Mouse (Mus musculus) R1 (cell line): ENCODE data around the gene Mybbp1a.
"Not testable (repeated sequence)": the region's sequence is repeated elsewhere in the genome, so short reads cannot be mapped to it uniquely, and the experiment has no call there.

ENCODE experiments used
- DNase-seq: peaks from one replicate; pipeline ENCODE4 v3.0.0-alpha.2; 2018; ENCODE audit warnings: low read depth, low spot score

Gene Mybbp1a

DNA sequence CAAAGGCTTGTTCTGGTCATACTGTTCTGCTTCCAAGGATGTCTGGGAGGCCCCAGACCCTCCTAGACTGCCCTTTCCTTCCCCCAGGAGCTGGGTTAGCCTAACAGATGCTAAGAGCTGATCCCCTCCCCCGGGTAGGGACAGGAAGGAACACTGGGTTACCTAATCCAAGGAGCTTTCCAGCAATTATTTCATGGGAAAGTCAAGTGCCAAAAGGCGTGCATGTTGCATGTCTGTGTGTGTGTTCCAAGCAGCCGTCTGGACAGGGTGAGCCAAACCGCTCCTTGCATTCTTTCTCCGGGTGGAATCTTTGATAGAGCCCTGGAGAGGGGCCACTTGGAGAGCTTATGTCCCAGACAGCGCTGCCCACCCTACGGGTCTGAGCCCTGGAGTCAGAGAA is 28.1 kb upstream of the Mybbp1a start:
- DNase-seq = no peak

DNA sequence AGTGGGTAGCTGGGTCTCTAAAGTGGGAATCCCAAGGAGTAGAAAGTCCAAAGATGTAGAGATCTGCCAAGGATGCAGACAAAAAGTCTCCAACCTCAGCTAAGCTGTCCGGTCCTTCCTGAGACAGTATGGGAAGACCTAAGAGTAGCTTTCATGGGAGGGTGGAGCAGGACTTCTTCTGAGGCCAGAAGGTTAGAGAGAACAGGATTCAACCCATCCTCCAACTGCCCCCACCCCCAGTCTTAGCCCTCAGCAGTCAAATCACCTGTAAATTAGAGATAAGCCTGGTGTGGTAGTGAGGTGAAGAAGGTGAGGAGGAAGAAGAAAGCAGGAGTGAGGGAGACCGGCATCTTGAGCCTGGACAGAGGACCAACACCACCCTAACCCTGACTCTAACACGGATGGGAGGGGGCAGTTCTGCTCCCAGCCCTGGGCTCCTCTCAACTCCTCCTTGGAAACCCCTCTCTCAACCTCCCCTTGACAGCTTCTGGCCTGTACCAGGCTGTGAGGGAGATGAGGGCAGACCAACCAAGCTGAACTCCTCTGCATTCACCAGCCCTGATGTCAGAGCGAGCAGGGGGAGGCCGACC is 27.5 kb upstream of the Mybbp1a start:
- DNase-seq = no peak

DNA sequence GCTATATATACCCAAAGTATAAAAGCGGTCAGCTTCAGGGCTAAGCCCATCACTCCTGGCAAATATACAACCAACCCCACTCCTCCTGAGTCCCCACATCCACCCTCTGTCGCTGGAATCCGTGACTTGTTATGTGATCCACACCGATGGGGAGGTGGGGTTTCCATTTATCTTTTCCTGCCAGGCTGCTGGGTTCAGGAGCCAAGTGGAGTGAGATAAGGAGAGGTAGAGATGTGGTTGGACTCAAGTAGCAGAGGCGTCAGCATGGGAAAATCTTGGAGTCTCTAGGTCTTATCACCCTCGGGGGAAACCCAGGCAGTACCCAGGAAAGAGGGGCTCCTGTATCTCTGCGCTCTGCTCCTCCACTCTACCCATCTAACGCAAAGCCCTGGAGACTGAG is 26.0 kb upstream of the Mybbp1a start:
- no peak for DNase-seq

DNA sequence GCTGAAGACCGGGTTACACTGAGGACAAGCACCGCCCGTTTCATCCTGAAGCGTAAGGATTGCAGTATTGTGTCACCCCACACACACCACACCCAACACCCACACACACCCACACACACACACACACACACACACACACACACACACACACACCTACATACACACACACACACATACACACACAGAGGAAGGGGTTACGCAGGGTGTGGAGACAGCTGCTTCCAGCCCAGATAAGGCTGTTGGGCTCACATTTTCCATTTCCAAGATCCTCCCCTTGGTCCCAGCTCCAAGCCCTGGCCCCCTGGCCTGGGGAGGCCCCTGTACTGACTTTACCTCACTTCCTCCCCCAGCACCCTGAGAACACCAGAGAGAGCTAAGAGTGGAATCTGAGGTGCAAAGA is 24.5 kb upstream of the Mybbp1a start:
- DNase-seq = no peak

DNA sequence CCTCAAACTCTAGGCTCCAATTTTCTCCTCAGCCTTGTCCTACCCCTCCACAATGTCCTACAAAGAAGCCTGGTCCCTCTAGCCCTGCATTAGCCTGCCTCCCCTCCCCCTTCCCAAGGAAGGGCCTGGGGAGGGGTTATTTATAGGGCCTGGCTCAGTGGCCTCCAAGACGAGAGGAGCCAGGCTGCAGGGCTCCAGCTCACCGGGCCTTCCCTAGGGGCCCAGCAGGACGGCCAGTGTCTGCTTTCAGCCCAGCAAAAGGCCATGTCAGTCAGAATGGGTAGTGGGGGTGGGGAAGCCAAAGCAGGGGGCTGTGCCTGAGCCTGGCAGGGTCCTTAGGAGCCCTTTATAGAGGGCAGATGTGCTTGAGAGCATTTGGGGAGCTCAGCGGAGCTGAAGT is 23.8 kb upstream of the Mybbp1a start:
- no peak for DNase-seq

DNA sequence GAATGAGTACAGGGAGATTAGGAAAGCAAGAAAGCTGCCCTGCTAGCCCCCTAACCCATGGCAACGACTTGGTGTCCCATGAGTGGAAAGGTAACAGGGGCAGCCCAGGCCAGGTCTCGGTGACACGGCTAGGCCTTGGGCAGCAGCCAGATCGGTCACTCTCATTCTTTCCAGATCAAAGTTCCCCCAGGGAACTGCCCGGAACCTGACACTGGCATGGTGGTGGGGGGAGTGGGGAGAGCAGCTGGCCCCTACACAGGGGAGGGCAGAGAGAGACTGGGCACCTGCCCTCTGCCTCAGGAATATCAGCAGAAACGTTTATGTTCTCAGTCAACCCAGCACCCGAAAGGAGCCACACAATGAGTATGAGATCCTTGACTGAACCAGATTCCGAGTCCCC is 22.9 kb upstream of the Mybbp1a start:
- DNase-seq = no peak

DNA sequence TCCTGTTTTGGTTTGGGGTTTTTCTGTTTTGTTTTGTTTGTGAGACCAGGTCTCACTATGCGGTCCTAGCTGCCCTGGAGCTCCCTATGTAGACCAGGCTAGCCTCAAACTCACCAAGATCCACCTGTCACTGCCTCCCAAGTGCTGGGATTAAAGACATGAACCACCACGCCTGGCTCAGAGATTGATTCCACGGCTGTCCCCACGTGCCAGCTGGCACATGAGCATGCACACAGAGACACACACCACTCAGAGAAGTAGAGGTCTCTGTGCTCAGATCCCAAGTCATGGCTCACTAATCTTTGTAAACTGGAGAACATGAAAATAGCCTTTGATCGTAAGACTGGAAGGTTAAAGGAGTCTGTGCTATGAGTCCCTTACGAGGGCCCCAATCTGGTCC is 22.1 kb upstream of the Mybbp1a start:
- no peak for DNase-seq

DNA sequence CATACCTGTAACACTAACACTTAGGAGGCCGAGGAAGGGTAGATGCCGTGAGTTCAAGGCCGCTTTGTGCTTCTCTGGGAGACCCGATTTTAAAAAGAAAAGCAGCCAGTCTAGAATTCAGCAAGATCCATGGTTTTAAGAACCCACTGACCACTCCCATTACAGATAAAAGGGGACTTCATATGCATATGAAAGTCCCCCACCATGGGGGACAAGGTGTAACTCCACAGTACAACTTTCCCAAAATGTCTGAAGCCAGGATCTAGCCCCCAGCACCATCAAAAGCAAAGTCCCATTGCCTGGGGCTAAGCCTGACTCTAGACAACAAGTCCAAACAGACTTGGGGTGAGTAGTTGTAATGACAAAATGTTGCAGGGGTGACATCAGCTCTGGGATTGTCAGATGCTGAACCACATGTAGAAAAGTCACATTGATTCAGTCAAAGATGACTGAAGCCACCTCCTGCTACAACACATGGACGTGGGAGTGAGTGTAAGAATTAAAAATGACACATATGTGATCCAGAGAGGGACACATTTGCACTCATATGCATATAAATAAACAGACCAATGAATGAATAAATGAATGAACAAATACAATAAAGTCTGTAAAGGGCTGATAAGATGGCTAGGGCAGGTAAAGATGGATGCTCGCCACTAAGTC is 20.6 kb upstream of the Mybbp1a start:
- peak; percentile 93 for DNase-seq

DNA sequence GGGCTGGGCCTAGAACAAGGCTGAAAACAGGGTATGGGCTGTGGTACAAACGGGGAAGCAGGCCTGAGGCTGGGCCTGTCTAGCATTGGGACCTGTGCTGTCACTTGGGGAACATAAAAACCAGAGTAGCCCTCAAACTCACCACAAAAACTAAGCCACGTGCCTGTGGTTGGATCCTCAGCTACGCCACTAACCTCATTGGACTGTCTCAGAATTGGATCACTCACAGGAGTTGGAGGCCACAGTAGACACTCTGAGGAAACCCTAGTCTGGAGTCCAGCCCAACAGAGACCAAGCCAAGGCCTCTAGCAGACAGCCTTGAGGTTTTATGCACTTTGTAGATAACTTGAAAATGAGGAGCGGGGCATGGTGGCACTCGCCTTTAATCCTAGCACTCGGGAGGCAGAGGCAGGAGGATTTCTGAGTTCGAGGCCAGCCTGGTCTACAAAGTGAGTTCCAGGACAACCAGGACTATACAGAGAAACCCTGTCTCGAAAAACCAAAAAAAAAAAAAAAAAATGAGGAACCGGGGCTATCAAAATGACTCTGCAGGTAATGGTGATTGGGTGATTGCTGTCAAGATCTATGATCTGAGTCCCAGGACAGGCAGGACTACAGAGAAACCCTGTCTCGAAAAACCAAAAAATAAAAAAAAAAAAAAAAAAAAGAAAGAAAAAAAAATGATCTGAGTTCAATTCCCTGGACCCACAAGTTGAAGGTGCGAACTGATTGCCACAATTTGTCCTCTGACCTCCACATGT is 19.5 kb upstream of the Mybbp1a start:
- no peak for DNase-seq

DNA sequence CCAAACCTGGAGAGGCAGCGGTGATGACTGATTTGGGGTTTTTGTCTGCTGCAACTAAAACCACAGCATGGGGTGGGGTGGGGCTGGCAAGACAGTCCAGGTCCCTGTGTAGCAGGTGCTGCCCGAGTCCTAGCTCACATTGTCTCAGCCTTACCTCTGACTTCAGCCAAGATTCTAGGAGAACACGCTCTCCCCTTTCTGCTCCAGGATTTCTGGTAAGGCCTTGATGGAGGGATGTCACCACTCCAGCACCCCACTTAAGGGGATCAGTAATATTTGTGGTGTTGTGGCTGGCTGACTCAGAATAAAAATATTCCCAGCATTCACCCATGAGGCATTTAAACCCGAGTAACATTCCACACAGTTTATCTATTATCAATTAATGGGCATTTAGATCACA is 17.5 kb upstream of the Mybbp1a start:
- DNase-seq = peak; percentile 65

DNA sequence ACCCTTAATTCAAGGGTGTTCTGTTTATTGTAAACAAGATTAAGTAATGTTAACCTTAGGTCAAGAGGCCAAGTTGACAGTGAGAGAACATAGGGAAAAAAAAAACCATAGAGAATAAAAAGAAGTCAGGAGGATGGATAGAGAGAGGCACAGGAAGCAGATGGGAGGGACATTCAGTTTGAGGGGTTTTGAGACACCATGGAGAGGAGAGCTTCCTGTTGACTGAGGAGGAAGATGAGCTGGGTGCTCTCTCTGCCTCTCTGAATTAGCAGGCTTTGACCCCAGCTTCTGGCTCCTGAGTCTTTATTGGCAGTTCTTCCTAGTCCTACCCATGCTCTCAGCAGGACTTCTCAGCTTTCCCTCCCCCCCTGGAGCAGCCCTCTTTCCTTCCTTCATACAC is 16.0 kb upstream of the Mybbp1a start:
- no peak for DNase-seq

DNA sequence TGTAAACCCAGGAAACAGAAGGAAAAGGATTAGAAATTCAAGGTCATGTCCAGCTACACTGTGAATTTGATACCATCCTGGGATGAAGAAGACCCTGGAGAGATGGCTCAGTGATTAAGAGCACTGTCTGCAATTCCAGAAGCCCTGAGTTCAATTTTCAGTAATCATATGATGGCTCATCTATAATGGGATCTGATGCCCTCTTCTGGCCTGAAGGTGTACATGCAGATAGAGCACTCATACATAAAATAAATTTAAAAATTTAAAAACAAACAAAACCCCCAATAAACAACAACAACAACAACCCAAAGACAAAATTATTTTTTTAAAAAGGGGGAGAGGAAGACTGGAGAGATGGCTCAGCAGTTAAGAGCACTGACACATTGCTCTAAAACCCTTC is 14.3 kb upstream of the Mybbp1a start:
- DNase-seq = no peak

DNA sequence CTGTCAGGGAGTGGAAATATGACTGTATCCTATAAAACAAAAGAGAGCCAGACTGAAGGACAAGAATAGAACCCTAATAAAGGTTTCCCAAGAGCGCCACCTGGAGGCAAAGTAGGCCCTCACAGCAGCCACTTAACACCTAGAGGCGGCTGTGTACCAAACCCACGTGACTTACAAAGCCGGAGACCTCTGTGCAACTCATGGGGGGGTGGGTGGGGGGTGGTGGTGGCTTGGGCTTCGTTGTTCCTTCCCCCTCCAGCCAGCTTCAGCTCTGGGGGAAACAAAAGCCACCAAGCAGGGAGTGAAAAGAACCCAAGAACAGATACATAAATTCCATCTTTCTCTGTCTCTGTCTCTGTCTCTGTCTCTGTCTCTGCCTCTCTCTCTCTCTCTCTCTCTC is 12.5 kb upstream of the Mybbp1a start:
- peak; percentile 92 for DNase-seq

DNA sequence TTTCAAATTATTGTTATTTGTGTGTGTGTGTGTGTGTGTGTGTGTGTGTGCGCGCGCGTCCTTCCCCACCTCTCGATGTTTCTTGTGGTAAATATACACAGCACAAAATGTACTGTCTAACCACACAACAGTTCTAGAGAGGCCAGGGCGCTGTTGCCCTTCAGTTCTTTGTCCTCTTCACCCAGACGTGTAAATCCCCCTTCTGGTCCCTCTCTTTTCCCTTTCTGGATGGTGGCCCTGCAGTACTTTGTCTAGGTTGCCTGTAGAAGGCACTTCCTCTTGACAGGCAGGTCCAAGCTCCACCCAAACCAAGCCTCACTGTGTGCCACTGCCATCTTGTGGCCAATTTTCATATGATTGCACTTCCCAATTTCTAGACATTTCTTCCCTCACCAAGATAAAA is 11.9 kb upstream of the Mybbp1a start:
- peak; percentile 92 for DNase-seq

DNA sequence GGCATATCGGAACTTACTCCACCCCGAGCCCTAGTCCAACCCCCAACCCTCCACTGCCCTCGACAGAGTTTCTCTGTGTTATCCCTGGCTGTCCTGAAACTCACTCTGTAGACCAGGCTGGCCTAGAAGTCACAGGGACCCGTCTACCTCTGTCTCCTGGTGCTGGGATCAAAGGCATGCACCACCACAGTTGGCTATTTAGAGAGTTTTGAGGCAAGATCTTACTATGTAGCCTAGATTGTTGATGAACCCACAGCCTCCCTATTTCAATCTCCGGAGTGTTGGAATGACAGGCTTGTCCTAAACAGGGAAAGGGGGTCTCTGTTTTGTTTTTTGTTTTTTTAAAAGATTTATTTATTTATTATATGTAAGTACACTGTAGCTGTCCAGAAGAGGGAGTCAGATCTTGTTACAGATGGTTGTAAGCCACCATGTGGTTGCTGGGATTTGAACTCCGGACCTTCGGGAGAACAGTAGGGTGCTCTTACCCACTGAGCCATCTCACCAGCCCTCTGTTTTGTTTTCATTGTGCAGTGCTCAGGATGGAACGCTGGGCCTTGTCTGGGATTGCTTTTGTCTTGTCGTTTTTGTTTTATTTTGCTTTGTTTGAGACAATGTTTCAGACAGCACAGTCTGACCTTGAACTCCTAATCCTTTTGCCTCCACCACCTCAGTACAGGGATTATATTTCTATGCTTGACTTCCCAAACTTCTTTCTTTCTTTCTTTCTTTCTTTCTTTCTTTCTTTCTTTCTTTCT is 10.7 kb upstream of the Mybbp1a start:
- peak; percentile 83 for DNase-seq

DNA sequence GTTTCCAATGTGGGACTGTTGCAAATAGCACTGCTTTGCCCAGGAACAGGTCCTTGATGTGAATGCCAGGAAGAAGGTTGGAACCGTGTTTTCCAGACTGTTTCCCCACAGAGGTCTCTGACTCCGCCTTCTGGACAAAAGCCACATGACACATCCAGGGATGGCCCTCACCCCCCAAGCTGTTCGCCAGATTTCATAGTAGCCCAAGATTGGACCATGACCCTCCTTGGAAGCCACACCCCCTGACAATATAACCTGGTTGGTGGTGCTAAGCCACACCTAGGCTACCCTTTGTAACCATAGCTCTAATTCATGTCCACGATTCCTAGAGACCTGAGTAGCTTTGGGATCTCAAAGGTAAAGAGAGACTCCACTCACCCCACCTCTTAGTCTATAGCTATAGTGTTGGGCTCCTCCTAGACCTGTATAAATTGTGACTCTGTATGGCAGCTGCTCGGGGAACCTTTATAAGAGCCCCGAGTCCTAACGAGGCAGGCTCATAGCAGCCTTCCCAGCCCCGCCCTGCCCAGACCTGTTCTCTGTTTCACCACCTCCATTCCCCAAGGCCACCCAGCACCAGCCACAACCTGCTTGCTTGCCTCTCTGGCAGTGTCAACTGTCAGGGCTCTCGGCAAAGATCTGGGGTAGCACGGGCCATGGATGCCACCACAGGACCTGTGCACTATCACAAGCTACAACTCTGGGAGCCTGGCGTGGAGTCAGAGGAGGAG is 6.0 kb upstream of the Mybbp1a start, which contains the start of gene Ggt6:
Ggt6 (plus strand) TSS at position 564 of the 731 bp plus-strand sequence.
- DNase-seq = peak; percentile 84

DNA sequence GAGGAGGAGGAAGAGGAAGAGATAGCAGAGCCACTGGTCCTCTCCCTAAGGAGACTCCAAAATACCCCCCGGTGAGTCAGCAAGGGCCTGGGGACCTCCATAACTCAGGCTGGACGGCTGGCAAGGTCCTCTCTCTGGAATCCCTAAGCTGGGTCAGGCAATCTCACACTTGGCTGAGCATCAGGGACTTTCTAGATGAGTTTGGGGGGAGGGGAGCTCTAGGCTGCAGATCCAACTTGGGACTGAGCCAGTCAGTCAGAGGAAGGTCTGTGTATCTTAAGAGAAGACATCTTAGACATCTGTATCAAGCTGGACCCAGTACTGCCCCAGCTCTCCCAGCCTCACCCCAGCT is 5.5 kb upstream of the Mybbp1a start:
- no peak for DNase-seq

DNA sequence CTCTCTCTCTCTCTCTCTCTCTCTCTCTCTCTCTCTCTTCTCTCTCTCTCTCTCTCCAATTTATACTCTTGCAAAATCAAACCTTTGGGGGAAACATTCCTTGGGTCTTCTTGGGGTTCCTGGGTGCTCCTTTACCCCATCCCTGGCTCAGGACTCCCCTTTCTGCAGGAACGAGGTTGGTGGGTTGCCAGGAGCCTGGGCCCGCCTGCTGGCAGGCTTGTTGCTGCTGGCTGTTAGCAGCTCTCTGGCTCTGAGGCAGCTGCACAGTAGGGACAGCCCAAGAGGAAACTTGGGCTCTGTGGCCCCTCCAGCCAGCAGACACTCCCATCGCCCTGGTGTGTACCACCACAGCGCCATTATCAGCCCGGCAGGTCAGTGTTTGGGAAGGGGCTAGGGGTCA is 4.9 kb upstream of the Mybbp1a start:
- DNase-seq = no peak

DNA sequence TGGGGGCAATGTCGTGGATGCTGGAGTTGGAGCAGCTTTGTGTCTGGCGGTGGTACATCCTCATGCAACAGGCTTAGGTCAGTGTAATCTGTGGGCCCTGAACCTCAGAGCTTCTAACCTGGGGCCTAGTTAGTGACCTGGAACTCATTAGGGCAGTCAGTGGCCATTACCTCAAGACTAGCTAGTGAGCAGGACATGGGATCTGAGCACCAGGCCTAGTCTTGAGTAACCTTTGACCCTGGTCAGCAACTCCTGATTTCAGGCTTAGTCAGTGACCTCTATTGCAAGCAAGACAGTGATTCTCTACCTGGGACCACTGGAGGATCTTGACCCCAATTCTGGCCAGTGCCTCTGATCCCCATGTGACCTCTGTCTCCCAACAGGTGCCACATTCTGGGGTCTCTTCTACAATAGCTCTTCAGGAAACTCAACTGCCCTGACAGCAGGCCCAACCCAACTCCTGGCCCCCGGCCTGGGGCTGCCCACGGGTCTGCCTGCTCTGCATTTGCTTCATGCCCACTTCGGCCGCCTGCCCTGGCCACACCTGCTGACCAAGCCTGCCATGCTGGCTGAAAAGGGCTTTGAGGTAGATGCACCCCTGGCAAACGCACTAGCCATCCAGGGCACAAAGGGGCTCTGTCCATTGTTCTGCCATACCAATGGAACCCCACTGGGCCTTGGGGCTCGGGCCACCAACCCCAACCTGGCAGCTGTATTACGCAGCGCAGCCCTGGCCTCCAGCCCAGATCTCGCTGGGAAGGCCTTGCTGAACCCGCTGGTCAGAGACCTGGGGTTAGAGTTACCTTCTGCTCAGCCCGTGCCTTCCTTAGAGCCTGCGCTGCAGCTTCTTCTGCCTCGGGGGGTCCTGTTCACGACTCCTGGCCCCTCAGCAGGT is 4.2 kb upstream of the Mybbp1a start:
- no peak for DNase-seq

DNA sequence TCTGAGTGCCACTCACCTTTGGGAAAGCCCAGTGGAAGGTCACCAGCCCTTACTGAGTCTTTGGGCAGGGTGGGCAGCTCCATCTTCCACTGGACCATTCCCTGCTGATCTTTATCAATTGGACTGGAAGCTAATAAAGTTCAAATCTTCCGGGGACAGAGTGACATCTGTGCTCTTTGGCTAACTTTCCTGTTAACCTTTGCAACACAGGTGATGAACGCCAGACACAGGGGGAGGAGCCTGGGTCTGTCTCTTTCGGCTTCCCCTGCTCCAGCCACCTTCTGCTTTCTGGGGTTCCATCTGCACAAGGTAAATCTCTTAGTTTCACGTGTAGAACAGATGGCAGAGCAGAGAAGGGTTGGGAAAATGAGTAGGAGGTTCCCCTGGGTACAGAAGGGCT is 2.7 kb upstream of the Mybbp1a start:
- DNase-seq = no peak

DNA sequence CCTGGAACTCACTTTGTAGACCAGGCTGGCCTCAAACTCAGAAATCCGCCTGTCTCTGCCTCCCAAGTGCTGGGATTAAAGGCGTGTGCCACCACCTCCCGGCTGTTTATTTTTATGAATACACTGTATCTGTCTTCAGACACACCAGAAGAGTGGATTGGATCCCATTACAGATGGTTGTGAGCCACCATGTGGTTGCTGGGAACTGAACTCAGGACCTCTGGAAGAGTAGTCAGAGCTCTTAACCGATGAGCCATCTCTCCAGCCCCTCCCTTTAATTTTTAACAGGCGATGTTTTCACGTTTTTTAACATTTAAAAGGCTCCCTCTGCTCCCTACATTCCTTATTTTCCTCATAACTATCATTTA is 574 bp upstream of the Mybbp1a start:
- DNase-seq = not testable (repeated sequence)
